Mouse (Mus musculus) erythroblast, embryonic 14.5 days (primary cell): ENCODE results near the gene Zfp827. TPM values are rescaled to one million over a fixed set of nuclear protein-coding genes. Genes with fewer than 3 reads are reported as not detected.

Experiments
- H3K27me3 ChIP-seq: 2 replicates; pipeline ENCODE4 v1.6.1; 2012; ENCODE audit warnings: inconsistent platforms; ENCODE audit not compliant: control insufficient read depth
- H3K36me3 ChIP-seq: 2 replicates; pipeline ENCODE4 v1.6.1; 2012; ENCODE audit warnings: mild to moderate bottlenecking, inconsistent platforms; ENCODE audit not compliant: control insufficient read depth
- H3K4me1 ChIP-seq: 2 replicates; pipeline ENCODE4 v1.6.1; 2012; ENCODE audit warnings: inconsistent platforms; ENCODE audit not compliant: control insufficient read depth
- H3K4me3 ChIP-seq: replicated peaks from 2 replicates; pipeline ENCODE3; 2012; ENCODE audit warnings: moderate library complexity, mild to moderate bottlenecking, inconsistent platforms
- H3K9me3 ChIP-seq: 2 replicates; pipeline ENCODE4 v1.6.1; 2012; ENCODE audit warnings: low read length, inconsistent platforms, mixed read lengths; ENCODE audit not compliant: control insufficient read depth
- GATA1 ChIP-seq: IDR thresholded peaks from 2 replicates; pipeline ENCODE4 v1.6.1; 2012; ENCODE audit warnings: low read length, inconsistent platforms, mixed read lengths
- TAL1 ChIP-seq: IDR thresholded peaks from 3 replicates; pipeline ENCODE4 v1.6.1; 2012; ENCODE audit warnings: low read length, inconsistent platforms, mixed read lengths
- polyA plus RNA-seq: library from polyadenylated mRNA; stranded (reverse); fragments of >175 nt; gene quantifications from 2 replicates; pipeline ENCODE4 v1.2.3, GENCODE M21; 2012

Zfp827 gene
- polyA plus RNA-seq, 1 experiment = 0.03 TPM

DNA sequence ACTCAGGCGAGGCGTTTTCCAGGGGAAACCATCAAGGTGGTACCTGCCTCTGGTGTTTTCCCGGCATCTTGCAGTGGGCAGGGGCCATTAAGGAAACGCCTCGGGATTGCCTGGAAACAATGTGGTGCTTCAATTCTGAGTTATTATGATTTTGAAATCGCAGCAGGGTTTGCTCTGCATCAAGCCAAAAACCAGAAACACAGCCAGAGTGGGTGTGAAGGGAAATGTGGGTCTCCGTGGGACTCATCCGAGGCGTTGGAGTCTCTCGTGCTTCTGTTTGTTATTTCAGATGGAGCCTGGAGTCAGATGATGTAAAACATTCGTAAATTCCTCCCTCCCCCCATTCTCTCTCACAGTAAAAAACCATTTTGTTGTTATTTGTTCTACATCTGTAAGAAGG lies 113.4 kb downstream of the Zfp827 start:
- H3K4me1 ChIP-seq = no peaks in the 10 kb centered on the region
- no peaks in the 10 kb centered on the region; the same call in 1 of the 2 replicates for H3K36me3 ChIP-seq
- H3K9me3 ChIP-seq = no peaks in the 10 kb centered on the region
- H3K4me3 ChIP-seq = no peak overlapping the region
- H3K27me3 ChIP-seq = no peaks in the 10 kb centered on the region
- TF ChIP-seq TAL1 = no peak
- no peak for TF ChIP-seq GATA1

GRCm38 (mm10) chr8:79143729-79144128 lies 115.5 kb downstream of the Zfp827 start:
- Histone ChIP-seq H3K4me1 (no peaks in the 10 kb centered on the region), H3K4me3 (no peak overlapping the region), H3K36me3 (no peaks in the 10 kb centered on the region; the same call in 1 of the 2 replicates), H3K9me3 (no peaks in the 10 kb centered on the region), H3K27me3 (no peaks in the 10 kb centered on the region)
- no peak for TF ChIP-seq GATA1
- no peak for TF ChIP-seq TAL1

- Histone ChIP-seq H3K9me3 (no peaks in the 10 kb centered on the region), H3K36me3 (no peaks in the 10 kb centered on the region; the same call in 1 of the 2 replicates), H3K4me3 (no peak overlapping the region), H3K27me3 (no peaks in the 10 kb centered on the region), H3K4me1 (no peaks in the 10 kb centered on the region)
- TF ChIP-seq TAL1 (no peak), GATA1 (no peak)
Measured at GRCm38 (mm10) chr8:79145210-79145609, 117.0 kb downstream of the Zfp827 start.

DNA sequence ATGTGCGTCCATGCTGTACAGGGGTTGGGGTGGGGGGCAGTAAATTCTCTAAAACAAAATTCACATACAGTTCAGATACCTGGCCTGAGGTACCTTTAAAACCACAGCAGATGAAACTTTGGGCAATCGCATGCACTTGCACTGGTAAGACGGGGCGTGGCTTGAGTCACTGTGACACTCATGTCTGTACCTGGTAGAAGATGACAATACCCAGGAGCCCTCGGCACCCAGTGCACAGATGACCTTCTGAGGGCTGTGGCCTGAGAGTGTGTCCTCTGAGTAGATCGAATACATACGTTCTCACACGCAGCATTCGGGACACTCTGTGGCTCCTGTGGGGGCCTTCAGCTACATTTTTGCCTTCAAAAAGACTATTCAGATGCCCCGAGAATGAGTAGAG lies 117.4 kb downstream of the Zfp827 start:
- no peak overlapping the region for H3K4me3 ChIP-seq
- no peaks in the 10 kb centered on the region for H3K9me3 ChIP-seq
- TF ChIP-seq GATA1 = no peak
- TF ChIP-seq TAL1 = no peak
- H3K27me3 ChIP-seq = no peaks in the 10 kb centered on the region
- no peaks in the 10 kb centered on the region for H3K4me1 ChIP-seq
- H3K36me3 ChIP-seq = no peaks in the 10 kb centered on the region; the same call in 1 of the 2 replicates

GRCm38 (mm10) chr8:79148799-79149198 lies 120.6 kb downstream of the Zfp827 start:
- Histone ChIP-seq H3K4me3 (no peak overlapping the region), H3K36me3 (no peaks in the 10 kb centered on the region; the same call in 1 of the 2 replicates), H3K27me3 (no peaks in the 10 kb centered on the region), H3K9me3 (no peaks in the 10 kb centered on the region), H3K4me1 (no peaks in the 10 kb centered on the region)
- no peak for TF ChIP-seq GATA1
- TF ChIP-seq TAL1 = no peak

- H3K9me3 ChIP-seq = no peaks in the 10 kb centered on the region
- no peaks in the 10 kb centered on the region; the same call in 1 of the 2 replicates for H3K36me3 ChIP-seq
- TF ChIP-seq TAL1 (no peak), GATA1 (no peak)
- H3K4me3 ChIP-seq = no peak overlapping the region
- no peaks in the 10 kb centered on the region for H3K27me3 ChIP-seq
- no peaks in the 10 kb centered on the region for H3K4me1 ChIP-seq
Measured at GRCm38 (mm10) chr8:79149880-79150279, 121.6 kb downstream of the Zfp827 start.

- Histone ChIP-seq H3K27me3 (no peaks in the 10 kb centered on the region), H3K4me3 (no peak overlapping the region), H3K9me3 (no peaks in the 10 kb centered on the region), H3K36me3 (no peaks in the 10 kb centered on the region), H3K4me1 (no peaks in the 10 kb centered on the region)
- TF ChIP-seq GATA1 = no peak
- TF ChIP-seq TAL1 = no peak
Measured at GRCm38 (mm10) chr8:79150544-79151192, 122.4 kb downstream of the Zfp827 start.

- Histone ChIP-seq H3K27me3 (no peaks in the 10 kb centered on the region), H3K4me1 (no peaks in the 10 kb centered on the region), H3K36me3 (no peaks in the 10 kb centered on the region), H3K4me3 (no peak overlapping the region), H3K9me3 (no peaks in the 10 kb centered on the region)
- no peak for TF ChIP-seq TAL1
- no peak for TF ChIP-seq GATA1
Measured at GRCm38 (mm10) chr8:79151644-79152043, 123.4 kb downstream of the Zfp827 start.

- Histone ChIP-seq H3K4me3 (no peak overlapping the region), H3K4me1 (no peaks in the 10 kb centered on the region), H3K36me3 (no peaks in the 10 kb centered on the region), H3K9me3 (no peaks in the 10 kb centered on the region), H3K27me3 (no peaks in the 10 kb centered on the region)
- TF ChIP-seq GATA1 = no peak
- no peak for TF ChIP-seq TAL1
Measured at GRCm38 (mm10) chr8:79153201-79153600, 125.0 kb downstream of the Zfp827 start.

GRCm38 (mm10) chr8:79153637-79154036 lies 125.4 kb downstream of the Zfp827 start:
- no peaks in the 10 kb centered on the region for H3K4me1 ChIP-seq
- H3K27me3 ChIP-seq = no peaks in the 10 kb centered on the region
- TF ChIP-seq TAL1 (no peak), GATA1 (no peak)
- no peak overlapping the region for H3K4me3 ChIP-seq
- H3K9me3 ChIP-seq = no peaks in the 10 kb centered on the region
- no peaks in the 10 kb centered on the region for H3K36me3 ChIP-seq
